Mouse (Mus musculus) kidney, embryonic 16.5 days (tissue): ENCODE results near the gene Dnm3. TPM values are rescaled to one million over a fixed set of nuclear protein-coding genes. Genes with fewer than 3 reads are reported as not detected.

Experiments
- ATAC-seq: fragments of 200-750 bp; cut with Nextera tagmentation; 2 replicates; pipeline ENCODE4 v1.8.0; 2017; ENCODE audit warnings: moderate TSS enrichment; ENCODE audit not compliant: low FRiP score, low TSS enrichment
- H3K27ac ChIP-seq: fragments of 300-500 bp; sonication (generic); 2 replicates; pipeline ENCODE4 v1.5.1; 2014; ENCODE audit warnings: low read length
- H3K27me3 ChIP-seq: fragments of 300-500 bp; sonication (generic); 2 replicates; pipeline ENCODE4 v1.6.1; 2014; ENCODE audit warnings: low read length, control low read depth, mixed read lengths; ENCODE audit not compliant: insufficient read depth
- H3K36me3 ChIP-seq: fragments of 300-500 bp; sonication (generic); 2 replicates; pipeline ENCODE4 v1.6.1; 2014; ENCODE audit warnings: low read length, control low read depth, mixed read lengths; ENCODE audit not compliant: insufficient read depth
- H3K4me1 ChIP-seq: fragments of 300-500 bp; sonication (generic); 2 replicates; pipeline ENCODE4 v1.6.1; 2014; ENCODE audit warnings: low read length, control low read depth, mixed read lengths; ENCODE audit not compliant: insufficient read depth
- H3K4me2 ChIP-seq: fragments of 300-500 bp; sonication (generic); replicated peaks from 2 replicates; pipeline ENCODE4 v1.6.1; 2014; ENCODE audit warnings: low read depth, low read length
- H3K4me3 ChIP-seq: fragments of 300-500 bp; sonication (generic); 2 replicates; pipeline ENCODE4 v1.5.1; 2014; ENCODE audit warnings: mild to moderate bottlenecking, low read length
- H3K9ac ChIP-seq: fragments of 300-500 bp; sonication (generic); replicated peaks from 2 replicates; pipeline ENCODE4 v1.6.1; 2014; ENCODE audit warnings: low read length
- H3K9me3 ChIP-seq: fragments of 300-500 bp; sonication (generic); 2 replicates; pipeline ENCODE4 v1.6.1; 2016; ENCODE audit warnings: low read length, control low read depth
- WGBS: fragments of 180-500 bp; shearing (Covaris S2); extraction: QIAGEN DNeasy Blood & Tissue Kit; methylation state at CpG from one replicate; pipeline ENCODE4 v1.1.7; 2014; 5-methylcytosine and 5-hydroxymethylcytosine counted together
- polyA plus RNA-seq: library from polyadenylated mRNA; unstranded; fragments of >200 nt; fragmentation: Nextera tagmentation; extraction: Ambion mirVana; gene quantifications from 2 replicates; pipeline ENCODE4 v1.2.1, GENCODE M21; 2015

Dnm3 gene
- polyA plus RNA-seq, 1 experiment from 2014 or later: 6.8 TPM

DNA sequence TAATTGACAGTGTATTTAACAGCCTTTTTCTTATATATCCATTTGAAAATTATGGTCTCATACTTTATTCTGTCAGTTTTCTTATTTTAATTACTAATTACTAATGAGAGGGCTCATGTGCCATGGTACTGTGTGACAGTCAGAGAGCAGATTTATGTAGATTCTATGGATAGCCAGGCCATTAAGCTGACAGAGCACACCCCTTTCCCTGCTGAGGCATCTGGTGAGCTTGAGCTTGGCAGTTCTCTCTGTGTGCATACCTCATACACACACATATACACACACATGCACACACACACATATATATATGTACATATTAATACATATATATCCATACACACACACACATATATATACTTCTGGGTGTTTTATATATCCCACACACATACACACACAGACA, 6.7 kb downstream of the Dnm3 start:
- Histone ChIP-seq H3K36me3 (no peaks in the 10 kb centered on the region), H3K9ac (no peak overlapping the region), H3K4me2 (no peak overlapping the region), H3K9me3 (no peaks in the 10 kb centered on the region), H3K4me1 (no peaks in the 10 kb centered on the region), H3K27me3 (peaks cover 12% of the 10 kb centered on the region), H3K4me3 (no peak overlapping the region), H3K27ac (no peak overlapping the region)
- ATAC-seq: no peak

DNA sequence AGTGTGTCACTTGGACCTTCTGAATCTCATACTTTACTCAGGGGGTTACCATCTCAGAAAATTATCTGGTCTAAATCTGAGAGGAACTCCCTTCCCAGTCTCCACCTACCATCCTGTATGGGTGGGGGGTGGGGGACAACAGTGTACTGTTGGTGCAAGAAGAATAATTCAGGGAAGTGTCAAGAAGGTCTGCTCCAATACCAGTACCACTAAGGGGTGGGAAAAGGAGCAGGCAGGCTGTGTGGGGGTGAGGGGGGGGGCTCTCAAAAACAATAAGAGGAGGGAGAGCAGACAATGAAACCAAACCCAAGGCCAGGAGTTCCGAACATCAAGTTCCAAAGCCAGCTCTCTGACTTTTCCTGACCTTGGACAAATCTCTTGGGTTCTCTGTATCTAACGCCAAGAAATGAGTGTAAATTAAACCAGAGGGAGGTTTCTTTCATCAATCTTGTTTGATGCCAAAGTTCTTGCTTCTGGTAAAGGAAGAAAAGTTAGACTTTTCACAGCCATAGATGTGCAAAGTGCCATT, 8.0 kb downstream of the Dnm3 start:
- H3K36me3 ChIP-seq: no peaks in the 10 kb centered on the region
- no peak overlapping the region for H3K27ac ChIP-seq
- no peak overlapping the region for H3K4me3 ChIP-seq
- H3K27me3 ChIP-seq: peaks cover 4% of the 10 kb centered on the region; the same call in 1 of the 2 replicates
- no peaks in the 10 kb centered on the region for H3K9me3 ChIP-seq
- H3K4me2 ChIP-seq: no peak overlapping the region
- no peak overlapping the region for H3K9ac ChIP-seq
- ATAC-seq: no peak; the same call in 1 of the 2 replicates
- WGBS: 20% methylated on average over 2 of the region's 2 CpGs
- H3K4me1 ChIP-seq: no peaks in the 10 kb centered on the region

DNA sequence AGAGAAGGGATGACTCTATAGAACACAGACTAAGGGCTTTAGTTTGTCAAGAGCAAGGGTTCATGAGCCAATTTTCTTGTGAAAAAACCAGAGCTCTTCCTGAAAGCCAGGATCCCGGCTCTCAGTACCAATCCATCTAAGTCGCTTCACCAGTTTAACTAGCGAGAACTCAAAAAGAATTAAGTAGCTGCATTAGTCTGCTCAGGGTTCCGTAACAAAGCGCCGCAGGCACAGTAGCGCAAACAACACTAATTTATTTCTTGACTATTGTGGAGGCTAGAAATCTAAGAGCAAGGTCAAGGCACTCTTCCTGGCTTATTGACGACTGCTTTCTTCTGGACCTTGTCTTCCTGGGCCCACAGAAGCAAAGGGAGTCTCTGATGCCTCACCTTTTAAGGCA, 14.2 kb downstream of the Dnm3 start:
- Histone ChIP-seq H3K27ac (no peak overlapping the region), H3K9me3 (no peaks in the 10 kb centered on the region), H3K4me2 (no peak overlapping the region), H3K4me3 (no peak overlapping the region), H3K4me1 (no peaks in the 10 kb centered on the region), H3K27me3 (no peaks in the 10 kb centered on the region), H3K36me3 (no peaks in the 10 kb centered on the region), H3K9ac (no peak overlapping the region)
- peak; percentile 61; the same call in 1 of the 2 replicates for ATAC-seq
- WGBS: 67% methylated on average over 8 of the region's 8 CpGs

DNA sequence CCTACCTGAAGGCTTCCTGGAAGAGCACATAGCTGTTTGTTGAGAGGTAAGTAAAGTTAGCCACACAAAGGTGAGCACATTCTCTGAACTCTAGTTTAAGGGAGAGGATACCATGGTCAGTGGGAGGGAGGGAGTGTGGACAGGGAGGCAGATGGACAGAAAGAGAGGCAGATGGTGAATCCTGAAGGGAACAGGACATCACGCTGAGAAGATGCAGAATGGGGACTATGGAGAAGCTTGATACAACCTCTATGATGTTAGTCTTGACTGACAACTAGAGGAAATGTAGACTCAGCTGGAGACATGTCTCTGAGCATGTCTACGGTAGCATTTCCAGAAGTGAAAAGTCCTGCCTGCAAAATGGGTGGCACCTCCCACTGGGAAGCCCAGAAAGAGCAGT, 19.1 kb downstream of the Dnm3 start:
- Histone ChIP-seq H3K4me2 (no peak overlapping the region), H3K27me3 (no peaks in the 10 kb centered on the region), H3K4me1 (0 out of 2 replicates have a peak, but pooled peaks cover 1% of the 10 kb centered on the region), H3K4me3 (no peak overlapping the region), H3K9ac (no peak overlapping the region), H3K9me3 (no peaks in the 10 kb centered on the region), H3K27ac (no peak overlapping the region), H3K36me3 (no peaks in the 10 kb centered on the region)
- ATAC-seq: no peak
- WGBS: 89% methylated on average over 2 of the region's 2 CpGs

DNA sequence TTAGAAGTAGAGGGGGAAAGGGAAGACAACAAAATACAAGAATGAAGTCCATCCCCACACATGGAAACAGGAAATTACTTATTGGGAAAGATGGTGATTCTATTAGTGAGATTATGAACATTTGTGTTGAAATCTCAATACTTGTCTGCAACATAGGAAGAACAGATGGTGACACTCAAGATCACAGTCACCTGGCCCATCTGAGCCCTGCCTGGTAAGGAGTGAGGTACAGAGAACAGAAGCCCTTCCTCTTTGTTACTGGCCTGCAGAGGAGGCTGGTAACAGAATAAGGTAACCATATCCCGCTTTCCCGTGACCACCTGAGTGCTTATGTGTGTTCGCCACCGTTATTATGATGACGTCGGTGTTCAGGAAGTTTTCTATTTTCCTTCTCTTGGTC, 21.0 kb downstream of the Dnm3 start:
- Histone ChIP-seq H3K27me3 (no peaks in the 10 kb centered on the region), H3K4me3 (no peak overlapping the region), H3K27ac (no peak overlapping the region), H3K4me1 (peaks cover 13% of the 10 kb centered on the region; the same call in 1 of the 2 replicates), H3K36me3 (no peaks in the 10 kb centered on the region), H3K4me2 (no peak overlapping the region), H3K9me3 (no peaks in the 10 kb centered on the region), H3K9ac (no peak overlapping the region)
- WGBS: 85% methylated on average over 6 of the region's 6 CpGs
- ATAC-seq: no peak

DNA sequence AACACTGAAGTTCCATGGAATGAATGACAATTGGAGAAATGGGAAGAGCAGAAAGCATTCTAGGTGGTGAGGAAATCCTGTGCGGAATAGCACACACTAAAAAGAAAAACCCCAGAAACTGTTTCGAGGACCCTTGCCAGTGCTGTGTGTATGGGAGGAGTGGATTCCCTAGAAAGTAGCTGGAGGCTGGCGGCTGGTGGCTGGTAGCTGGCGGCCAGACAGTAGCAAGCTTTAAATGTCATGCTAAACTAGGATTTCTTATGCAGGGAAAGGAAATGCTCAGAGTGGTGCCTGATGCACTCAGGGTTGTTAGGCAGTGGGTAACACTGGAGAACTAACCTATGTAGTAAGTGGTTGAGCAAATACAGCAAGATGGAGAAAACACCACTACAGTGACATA, 21.4 kb downstream of the Dnm3 start:
- ATAC-seq: no peak
- 83% methylated on average over 4 of the region's 4 CpGs for WGBS

DNA sequence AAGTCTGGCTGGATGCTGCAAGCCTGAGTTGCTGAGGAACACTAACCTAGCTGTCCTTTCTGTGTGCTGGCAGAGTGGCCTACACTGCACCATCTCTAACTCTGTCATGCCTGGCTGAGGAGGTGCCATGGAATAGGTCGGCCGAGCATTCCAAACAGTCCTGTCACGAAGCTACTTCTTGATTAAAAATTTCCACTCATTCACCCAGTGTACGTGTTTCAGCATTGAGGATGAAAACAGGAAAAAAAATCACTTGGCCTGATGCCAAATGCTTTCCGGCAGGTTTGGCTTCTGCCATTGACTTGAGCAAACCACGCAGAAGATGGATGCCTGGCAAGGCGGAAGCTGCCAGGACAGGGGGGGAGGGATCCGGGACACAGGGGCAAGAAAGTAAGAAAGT, 24.3 kb downstream of the Dnm3 start:
- peak; percentile 95 for ATAC-seq
- no peak overlapping the region for H3K9ac ChIP-seq
- H3K4me2 ChIP-seq: peak overlapping the region; percentile 2; the same call in 1 of the 2 replicates
- H3K36me3 ChIP-seq: no peaks in the 10 kb centered on the region
- no peaks in the 10 kb centered on the region for H3K9me3 ChIP-seq
- H3K4me3 ChIP-seq: no peak overlapping the region
- 38% methylated on average over 8 of the region's 8 CpGs for WGBS
- H3K27me3 ChIP-seq: no peaks in the 10 kb centered on the region
- peaks cover 13% of the 10 kb centered on the region; the same call in 1 of the 2 replicates for H3K4me1 ChIP-seq
- peak overlapping the region; percentile 41 for H3K27ac ChIP-seq

More for the DNA sequence above, 21.4 kb downstream of the Dnm3 start:
- no peak overlapping the region for H3K9ac ChIP-seq
- no peaks in the 10 kb centered on the region for H3K36me3 ChIP-seq
- H3K4me1 ChIP-seq: peaks cover 13% of the 10 kb centered on the region; the same call in 1 of the 2 replicates
- no peak overlapping the region for H3K4me2 ChIP-seq
- H3K27ac ChIP-seq: no peak overlapping the region
- H3K4me3 ChIP-seq: no peak overlapping the region
- no peaks in the 10 kb centered on the region for H3K9me3 ChIP-seq
- no peaks in the 10 kb centered on the region for H3K27me3 ChIP-seq

DNA sequence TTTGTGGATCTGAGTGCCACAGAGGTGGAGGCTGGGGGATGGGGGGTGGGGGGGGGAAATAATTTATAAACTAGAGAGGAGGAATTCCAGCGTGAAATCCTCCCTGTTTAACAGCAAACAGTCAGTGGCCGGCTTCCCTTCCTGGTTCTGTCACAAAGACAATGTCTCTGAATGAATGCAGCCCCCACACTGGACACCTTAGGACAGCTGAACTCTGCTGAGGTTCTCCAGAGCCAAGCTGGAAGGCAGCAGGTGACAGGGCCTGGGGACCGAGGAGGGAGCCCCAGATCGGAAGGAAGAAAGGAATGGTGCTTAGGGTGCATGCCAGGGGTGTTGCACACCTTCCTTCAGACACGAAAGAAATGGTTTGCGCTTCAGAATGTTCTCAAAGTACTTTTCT, 24.8 kb downstream of the Dnm3 start:
- peaks cover 13% of the 10 kb centered on the region; the same call in 1 of the 2 replicates for H3K4me1 ChIP-seq
- WGBS: 61% methylated on average over 6 of the region's 6 CpGs
- no peaks in the 10 kb centered on the region for H3K9me3 ChIP-seq
- H3K27me3 ChIP-seq: no peaks in the 10 kb centered on the region
- H3K4me2 ChIP-seq: no peak overlapping the region
- peak; percentile 62 for ATAC-seq
- peak overlapping the region; percentile 41 for H3K27ac ChIP-seq
- H3K4me3 ChIP-seq: no peak overlapping the region
- H3K9ac ChIP-seq: no peak overlapping the region
- no peaks in the 10 kb centered on the region for H3K36me3 ChIP-seq

DNA sequence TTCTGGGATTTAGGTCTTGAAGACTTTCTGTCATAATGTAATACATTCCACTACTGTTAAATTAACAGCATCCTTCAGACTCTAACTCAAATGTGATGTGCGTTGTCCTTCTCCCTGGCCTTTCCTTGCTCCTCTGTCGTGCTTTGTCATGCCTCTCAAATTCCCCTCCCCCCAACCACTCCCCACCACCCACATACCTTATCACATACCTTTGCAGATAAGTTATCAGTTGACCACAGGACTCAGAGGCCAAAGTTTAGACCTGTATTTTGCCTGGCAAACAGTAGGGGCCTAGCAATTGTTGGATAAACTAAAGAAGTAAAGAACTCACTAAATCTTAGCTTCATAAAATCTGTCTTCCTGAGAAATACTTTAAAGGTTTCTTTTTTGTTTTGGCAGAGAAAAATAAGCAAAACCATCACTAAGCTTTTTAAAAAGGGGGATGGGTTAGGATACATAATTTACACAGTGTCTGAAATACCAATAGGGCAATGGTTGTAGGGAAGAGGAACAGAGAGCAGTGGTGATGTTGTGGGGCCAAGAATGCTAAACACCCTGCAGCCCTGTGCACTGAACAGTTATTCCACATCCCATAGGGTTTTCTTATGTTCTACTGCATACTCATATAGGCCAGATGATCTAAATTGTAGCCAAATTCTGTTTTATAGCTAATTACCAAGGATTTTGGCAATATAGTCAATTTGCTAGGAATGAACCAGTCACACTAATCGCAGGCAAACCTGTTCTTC, 28.5 kb downstream of the Dnm3 start:
- Histone ChIP-seq H3K9ac (no peak overlapping the region), H3K36me3 (no peaks in the 10 kb centered on the region), H3K27ac (no peak overlapping the region), H3K4me1 (peaks cover 13% of the 10 kb centered on the region; the same call in 1 of the 2 replicates), H3K4me3 (no peak overlapping the region), H3K9me3 (no peaks in the 10 kb centered on the region), H3K27me3 (no peaks in the 10 kb centered on the region), H3K4me2 (no peak overlapping the region)
- no peak for ATAC-seq
- 76% methylated on average over 3 of the region's 3 CpGs for WGBS

DNA sequence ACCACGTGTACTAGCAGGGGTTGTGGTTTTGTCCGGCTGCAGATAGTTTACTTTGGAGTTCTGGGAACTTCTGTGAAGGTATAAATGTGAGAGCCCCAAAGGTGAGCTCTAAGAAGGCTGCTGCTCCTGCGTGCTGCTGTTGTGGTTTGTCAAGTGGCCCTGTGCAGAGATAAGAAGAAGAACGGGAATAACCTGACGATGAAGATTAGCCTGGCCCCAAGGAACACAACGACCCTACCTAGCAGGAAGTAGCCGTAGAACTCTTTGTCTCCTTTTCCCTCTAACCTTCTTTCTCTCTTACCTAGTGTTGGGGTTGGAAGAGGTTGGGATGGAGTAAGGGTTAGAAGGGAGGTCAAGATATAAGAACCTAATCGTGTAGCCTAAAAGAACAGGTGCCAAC, 33.0 kb downstream of the Dnm3 start:
- no peak overlapping the region for H3K4me2 ChIP-seq
- H3K4me1 ChIP-seq: no peaks in the 10 kb centered on the region
- no peaks in the 10 kb centered on the region for H3K9me3 ChIP-seq
- H3K27ac ChIP-seq: no peak overlapping the region
- 73% methylated on average over 8 of the region's 8 CpGs for WGBS
- no peak for ATAC-seq
- no peak overlapping the region for H3K9ac ChIP-seq
- H3K36me3 ChIP-seq: no peaks in the 10 kb centered on the region
- H3K27me3 ChIP-seq: no peaks in the 10 kb centered on the region
- no peak overlapping the region for H3K4me3 ChIP-seq
